Mouse (Mus musculus): Measurements from ENCODE around the gene Slc22a2. TPM values are rescaled to one million over a fixed set of nuclear protein-coding genes. Genes with fewer than 3 reads are reported as not detected.
"Not testable (repeated sequence)": the region's sequence is repeated elsewhere in the genome, so short reads cannot be mapped to it uniquely, and the experiment has no call there.

Slc22a2 gene
- not detected in 2 replicates for polyA plus RNA-seq (2012)

GRCm38 (mm10) chr17:12583991-12584390, at the start of gene Slc22a2:
Slc22a2 (plus strand) TSS chr17:12584132.
- H3K4me1 ChIP-seq (ENCODE audit: control insufficient read depth) = no peaks in the 10 kb centered on the region
- H3K4me3 ChIP-seq (replicated peaks) = no peak within 1 kb of the TSS
- no peaks in the 10 kb centered on the region for H3K9me3 ChIP-seq (ENCODE audit: control insufficient read depth, low read length)
- H3K36me3 ChIP-seq (ENCODE audit: control insufficient read depth) = no peaks in the 10 kb centered on the region
- H3K27me3 ChIP-seq (ENCODE audit: control insufficient read depth) = no peaks in the 10 kb centered on the region
- TF ChIP-seq GATA1 (IDR thresholded peaks at IDR 0.05; ENCODE audit: low read length) (no peak), TAL1 (IDR thresholded peaks at IDR 0.05; ENCODE audit: low read length) (no peak)

- TF ChIP-seq GATA1 (IDR thresholded peaks at IDR 0.05; ENCODE audit: low read length) = no peak
- TF ChIP-seq TAL1 (IDR thresholded peaks at IDR 0.05; ENCODE audit: low read length) = no peak; the same call in 2 of the 3 replicates
These were observed 49.4 kb upstream of the Slc22a2 start for GRCm38 (mm10) chr17:12534353-12535145.

GRCm38 (mm10) chr17:12562215-12562614, 21.7 kb upstream of the Slc22a2 start:
- H3K4me3 ChIP-seq (replicated peaks) = no peak overlapping the region
- TF ChIP-seq GATA1 (IDR thresholded peaks at IDR 0.05; ENCODE audit: low read length) = no peak
- no peak for TF ChIP-seq TAL1 (IDR thresholded peaks at IDR 0.05; ENCODE audit: low read length)
- peaks cover 24% of the 10 kb centered on the region for H3K9me3 ChIP-seq (ENCODE audit: control insufficient read depth, low read length)
- no peaks in the 10 kb centered on the region for H3K27me3 ChIP-seq (ENCODE audit: control insufficient read depth)
- no peaks in the 10 kb centered on the region for H3K36me3 ChIP-seq (ENCODE audit: control insufficient read depth)
- H3K4me1 ChIP-seq (ENCODE audit: control insufficient read depth) = no peaks in the 10 kb centered on the region

More at GRCm38 (mm10) chr17:12534353-12535145, 49.4 kb upstream of the Slc22a2 start:
- Histone ChIP-seq H3K4me1 (ENCODE audit: control insufficient read depth) (no peaks in the 10 kb centered on the region), H3K4me3 (replicated peaks) (no peak overlapping the region), H3K36me3 (ENCODE audit: control insufficient read depth) (no peaks in the 10 kb centered on the region), H3K27me3 (ENCODE audit: control insufficient read depth) (no peaks in the 10 kb centered on the region), H3K9me3 (ENCODE audit: control insufficient read depth, low read length) (peaks cover 4% of the 10 kb centered on the region)

GRCm38 (mm10) chr17:12564481-12565000, 19.4 kb upstream of the Slc22a2 start:
- H3K36me3 ChIP-seq (ENCODE audit: control insufficient read depth); H3K27me3 ChIP-seq (ENCODE audit: control insufficient read depth); H3K9me3 ChIP-seq (ENCODE audit: control insufficient read depth, low read length); H3K4me3 ChIP-seq (replicated peaks); H3K4me1 ChIP-seq (ENCODE audit: control insufficient read depth): not testable (repeated sequence)

- Histone ChIP-seq H3K27me3 (ENCODE audit: control insufficient read depth) (no peaks in the 10 kb centered on the region), H3K4me3 (replicated peaks) (no peak overlapping the region), H3K9me3 (ENCODE audit: control insufficient read depth, low read length) (peaks cover 4% of the 10 kb centered on the region; the same call in 1 of the 2 replicates), H3K4me1 (ENCODE audit: control insufficient read depth) (no peaks in the 10 kb centered on the region), H3K36me3 (ENCODE audit: control insufficient read depth) (no peaks in the 10 kb centered on the region)
- TF ChIP-seq TAL1 (IDR thresholded peaks at IDR 0.05; ENCODE audit: low read length) (no peak), GATA1 (IDR thresholded peaks at IDR 0.05; ENCODE audit: low read length) (no peak)
These were observed 18.5 kb upstream of the Slc22a2 start for GRCm38 (mm10) chr17:12565443-12565842.

- Histone ChIP-seq H3K4me1 (ENCODE audit: control insufficient read depth) (no peaks in the 10 kb centered on the region), H3K36me3 (ENCODE audit: control insufficient read depth) (no peaks in the 10 kb centered on the region), H3K27me3 (ENCODE audit: control insufficient read depth) (no peaks in the 10 kb centered on the region), H3K4me3 (replicated peaks) (no peak overlapping the region), H3K9me3 (ENCODE audit: control insufficient read depth, low read length) (peaks cover 3% of the 10 kb centered on the region; the same call in 1 of the 2 replicates)
- TF ChIP-seq GATA1 (IDR thresholded peaks at IDR 0.05; ENCODE audit: low read length) (no peak), TAL1 (IDR thresholded peaks at IDR 0.05; ENCODE audit: low read length) (no peak)
These were observed 12.6 kb upstream of the Slc22a2 start for GRCm38 (mm10) chr17:12571316-12571715.

- Histone ChIP-seq H3K36me3 (ENCODE audit: control insufficient read depth) (no peaks in the 10 kb centered on the region), H3K4me1 (ENCODE audit: control insufficient read depth) (no peaks in the 10 kb centered on the region), H3K4me3 (replicated peaks) (no peak overlapping the region), H3K9me3 (ENCODE audit: control insufficient read depth, low read length) (no peaks in the 10 kb centered on the region), H3K27me3 (ENCODE audit: control insufficient read depth) (no peaks in the 10 kb centered on the region)
- no peak for TF ChIP-seq TAL1 (IDR thresholded peaks at IDR 0.05; ENCODE audit: low read length)
- TF ChIP-seq GATA1 (IDR thresholded peaks at IDR 0.05; ENCODE audit: low read length) = no peak
These were observed 11.9 kb upstream of the Slc22a2 start for GRCm38 (mm10) chr17:12571924-12572463.

GRCm38 (mm10) chr17:12575391-12575790, 8.5 kb upstream of the Slc22a2 start:
- H3K4me1 ChIP-seq (ENCODE audit: control insufficient read depth) = no peaks in the 10 kb centered on the region
- no peak overlapping the region for H3K4me3 ChIP-seq (replicated peaks)
- TF ChIP-seq GATA1 (IDR thresholded peaks at IDR 0.05; ENCODE audit: low read length) = no peak
- no peak for TF ChIP-seq TAL1 (IDR thresholded peaks at IDR 0.05; ENCODE audit: low read length)
- H3K27me3 ChIP-seq (ENCODE audit: control insufficient read depth) = no peaks in the 10 kb centered on the region
- H3K9me3 ChIP-seq (ENCODE audit: control insufficient read depth, low read length) = no peaks in the 10 kb centered on the region
- no peaks in the 10 kb centered on the region for H3K36me3 ChIP-seq (ENCODE audit: control insufficient read depth)

- Histone ChIP-seq H3K9me3 (ENCODE audit: control insufficient read depth, low read length) (no peaks in the 10 kb centered on the region), H3K27me3 (ENCODE audit: control insufficient read depth) (no peaks in the 10 kb centered on the region), H3K4me1 (ENCODE audit: control insufficient read depth) (no peaks in the 10 kb centered on the region), H3K36me3 (ENCODE audit: control insufficient read depth) (no peaks in the 10 kb centered on the region), H3K4me3 (replicated peaks) (no peak overlapping the region)
- TF ChIP-seq TAL1 (IDR thresholded peaks at IDR 0.05; ENCODE audit: low read length) (no peak), GATA1 (IDR thresholded peaks at IDR 0.05; ENCODE audit: low read length) (no peak)
These were observed 6.8 kb upstream of the Slc22a2 start for GRCm38 (mm10) chr17:12577096-12577495.

Data from erythroblast, embryonic 14.5 days (primary cell).